Mouse (Mus musculus): ENCODE results near the gene Eif4e1b. TPM values are rescaled to one million over a fixed set of nuclear protein-coding genes. Genes with fewer than 3 reads are reported as not detected.

Gene Eif4e1b
- total RNA-seq, 2 experiments from 2014 or later, result not detected

DNA sequence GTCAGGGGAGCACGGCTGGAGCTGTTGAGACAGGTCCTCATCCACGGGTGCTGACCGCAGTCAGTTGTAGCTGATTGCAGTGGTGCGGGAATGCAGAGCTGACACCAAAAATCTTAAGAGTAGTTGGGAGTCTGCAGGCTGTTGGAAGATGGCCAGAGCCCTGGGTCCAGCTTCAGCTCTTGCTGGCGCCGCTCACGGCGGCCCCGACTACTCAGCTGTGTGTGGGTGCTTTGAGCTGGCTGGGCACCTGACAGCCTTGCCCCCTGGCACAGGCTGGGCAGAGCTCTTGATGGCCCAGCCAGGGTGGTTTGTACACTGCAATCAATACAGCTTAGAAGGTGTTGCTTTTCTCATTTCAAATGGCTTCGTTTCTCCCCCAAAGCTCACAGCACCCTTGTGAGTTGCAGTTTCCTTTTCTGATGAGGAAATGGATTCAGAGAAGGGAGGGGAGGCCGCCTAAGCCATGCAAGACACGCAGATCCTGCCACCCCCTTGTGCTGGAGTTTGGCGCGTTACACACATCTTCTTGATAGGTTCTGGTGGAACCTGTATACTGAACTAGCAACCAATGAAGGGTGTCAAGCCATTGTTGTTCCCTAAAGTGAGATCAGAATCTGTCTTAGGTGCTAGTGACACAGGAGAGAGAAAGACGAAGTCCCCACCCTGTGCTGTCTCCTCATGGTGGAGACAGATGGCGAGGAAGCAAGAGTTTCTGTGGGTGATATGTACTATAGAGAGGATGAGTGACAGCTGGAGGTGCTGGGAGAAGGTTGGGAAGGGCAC, 14.3 kb downstream of the Eif4e1b start:
- no peak for DNase-seq
- intact Hi-C loops (cut with DNase I), result loop anchor here (1.0 to 5.0 kb wide), 3 partner anchors 164 to 380 kb away; no protein-coding TSS in a partner anchor

DNA sequence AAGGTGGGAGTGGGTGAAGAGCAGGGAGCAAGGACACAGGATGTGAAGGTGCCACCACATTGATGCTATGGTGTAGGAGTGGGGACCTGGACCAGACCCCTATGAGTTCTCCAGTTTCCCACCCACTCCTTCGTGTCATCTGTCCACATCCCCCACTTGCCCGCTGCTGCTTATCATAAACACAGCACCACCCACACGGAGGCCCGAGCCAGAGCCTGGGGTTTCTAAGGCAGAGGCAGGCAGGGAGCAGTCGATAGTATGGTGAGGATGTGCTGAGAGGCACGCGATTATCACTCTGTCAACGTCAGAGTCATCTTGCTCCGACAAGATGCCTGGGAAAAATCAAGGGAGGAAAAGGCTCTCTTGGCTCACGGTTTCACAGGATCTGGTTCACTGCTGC, 14.9 kb downstream of the Eif4e1b start:
- DNase-seq, result no peak
- intact Hi-C loops (cut with DNase I), result loop anchor here (1.0 to 5.0 kb wide), 3 partner anchors 164 to 380 kb away; no protein-coding TSS in a partner anchor

DNA sequence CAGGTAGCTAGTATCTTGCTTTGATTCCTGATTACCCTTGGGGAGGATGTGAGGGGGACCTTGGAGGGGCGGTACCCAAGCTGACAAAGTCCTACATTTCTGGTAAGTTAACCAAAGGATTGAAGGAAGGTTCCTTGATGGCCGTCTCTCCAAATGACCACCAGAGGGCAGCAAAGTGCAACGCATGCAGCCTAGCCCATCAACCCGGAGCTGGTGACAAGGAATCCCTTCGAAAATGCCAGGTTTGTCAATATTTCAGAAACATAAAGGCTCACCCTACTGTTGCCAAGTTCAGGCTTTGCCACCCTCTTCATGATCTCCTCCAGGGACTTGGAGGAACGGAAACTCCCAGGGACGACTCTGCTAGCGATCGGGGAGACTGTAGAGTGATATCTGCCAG, 15.9 kb downstream of the Eif4e1b start:
- intact Hi-C loops (cut with DNase I), result loop anchor here (2.0 to 5.0 kb wide), 2 partner anchors 163 to 271 kb away; no protein-coding TSS in a partner anchor
- peak; percentile 71 to 79 for DNase-seq

DNA sequence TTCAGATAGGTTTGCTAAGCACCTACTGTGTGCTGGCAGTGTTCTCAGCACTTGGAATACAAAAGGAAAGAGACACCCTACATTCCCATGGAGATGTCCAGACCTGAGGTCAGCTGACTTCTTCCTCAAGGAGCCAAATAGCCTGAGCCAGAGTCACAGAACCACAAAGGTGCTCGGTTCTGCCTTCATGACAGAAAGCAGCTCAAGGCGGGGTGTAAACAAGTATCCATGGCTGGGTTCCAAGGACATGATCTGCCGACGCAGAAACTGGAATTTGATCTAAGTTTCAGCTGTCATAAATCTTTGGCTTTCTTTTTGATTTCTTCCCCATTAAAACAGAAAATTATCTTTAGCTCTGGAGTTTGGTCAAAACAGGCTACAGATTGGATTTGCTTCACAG, 16.4 kb downstream of the Eif4e1b start:
- no peak for DNase-seq
- intact Hi-C loops (cut with DNase I), result no loop called here

DNA sequence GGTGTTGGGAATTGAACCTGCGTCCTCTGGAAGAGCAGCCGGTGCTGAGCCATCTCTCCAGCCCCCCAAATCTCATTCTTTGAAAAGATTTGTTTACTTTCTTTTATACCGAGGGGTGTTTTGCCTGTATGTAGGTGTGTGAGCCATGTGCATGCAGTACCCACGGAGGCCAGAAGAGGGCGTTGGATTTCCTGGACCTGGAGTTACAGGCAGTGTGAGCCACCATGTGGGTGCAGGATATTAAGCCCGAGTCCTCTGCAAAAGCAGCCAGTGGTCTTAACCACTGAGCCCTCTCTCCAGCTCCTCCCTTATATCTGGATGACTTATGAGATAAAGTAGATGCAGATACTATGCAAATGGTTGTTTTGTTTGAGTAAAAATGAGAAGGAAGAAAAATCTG, 19.2 kb downstream of the Eif4e1b start:
- intact Hi-C loops (cut with DNase I), result no loop called here

DNA sequence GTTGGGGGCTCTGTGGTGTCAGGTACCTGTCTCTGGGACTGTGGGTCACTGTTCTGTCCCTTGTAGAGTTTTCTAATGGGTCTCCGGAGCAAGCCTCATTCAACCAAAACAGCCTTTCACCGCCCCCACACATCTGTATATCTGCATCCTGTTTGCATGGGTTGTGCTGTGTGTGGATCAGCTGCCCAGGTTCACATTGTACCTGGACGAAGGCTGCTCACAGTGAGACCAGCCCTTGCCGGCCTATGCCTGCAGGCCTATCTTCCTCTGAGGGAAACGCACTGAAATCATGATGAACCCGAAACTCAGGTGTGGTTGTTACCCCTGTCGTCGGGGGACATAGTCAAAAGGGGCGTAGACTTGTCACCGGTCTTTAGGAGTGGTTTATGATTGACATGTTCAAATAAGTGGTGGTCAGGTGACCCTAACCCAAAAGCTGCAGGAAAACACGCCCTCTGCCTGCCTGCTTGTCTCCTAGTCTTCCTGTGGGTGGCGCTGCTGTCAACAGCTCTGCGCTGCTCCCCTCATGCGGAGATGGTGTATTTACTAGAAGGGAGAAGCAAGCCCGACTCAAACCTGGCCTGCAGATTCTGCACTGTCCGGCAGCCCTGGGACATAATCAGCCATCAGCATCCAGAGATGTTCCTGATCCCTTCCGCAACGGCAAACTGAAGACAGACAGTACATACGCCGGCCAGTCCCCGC, 21.5 kb downstream of the Eif4e1b start:
- intact Hi-C loops (cut with DNase I), result no loop called here
- no peak for DNase-seq

More for the DNA sequence above, 19.2 kb downstream of the Eif4e1b start:
- no peak for DNase-seq

DNA sequence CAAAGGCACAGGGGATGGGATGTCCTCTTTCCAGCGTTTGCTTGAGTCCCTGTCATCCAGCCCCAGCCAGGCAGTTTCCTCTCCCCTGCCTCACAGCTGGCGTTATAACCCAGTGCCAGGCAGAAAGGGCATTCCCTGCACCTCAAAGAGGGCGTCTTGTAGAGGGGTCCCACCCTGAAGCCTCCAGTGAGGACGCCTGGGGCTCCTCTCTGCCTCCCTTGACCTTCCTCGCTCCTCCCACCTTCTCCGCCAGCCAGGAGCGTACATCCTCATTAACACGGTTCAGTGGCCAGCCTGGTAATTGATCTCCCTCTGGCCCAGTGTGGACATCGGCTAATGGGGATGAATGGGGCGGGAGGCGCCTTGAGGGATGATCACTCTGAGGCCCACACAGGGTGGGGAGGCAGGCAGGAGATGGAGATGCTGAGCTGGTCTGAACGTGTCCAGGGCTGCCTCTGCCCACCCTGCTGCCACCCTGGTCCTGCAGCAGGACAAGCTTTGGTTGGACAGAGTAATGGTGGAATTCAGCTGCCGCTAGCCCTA, 22.7 kb downstream of the Eif4e1b start:
- DNase-seq, result no peak

DNA sequence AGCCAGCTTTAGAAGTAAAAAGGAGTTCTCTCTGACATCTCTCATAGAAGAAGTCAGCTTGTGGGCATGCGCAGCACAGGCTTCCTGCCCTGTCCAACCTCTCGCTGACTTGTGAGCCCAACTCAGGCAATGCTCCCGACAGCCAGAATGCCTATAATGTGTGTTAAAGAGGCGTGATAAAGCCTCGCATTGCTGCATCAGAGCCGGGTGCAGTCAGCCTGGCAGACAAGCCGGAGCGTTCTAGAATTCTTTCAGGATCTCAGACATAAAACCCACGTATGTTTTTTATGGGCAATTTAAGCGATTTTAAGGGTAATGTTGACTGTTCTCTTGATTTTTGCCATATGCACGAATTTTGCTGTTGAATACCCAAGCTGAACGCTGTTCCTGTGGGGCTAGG, 24.3 kb downstream of the Eif4e1b start:
- intact Hi-C loops (cut with DNase I), result no loop called here

More for the DNA sequence above, 22.7 kb downstream of the Eif4e1b start:
- intact Hi-C loops (cut with DNase I), result no loop called here

DNA sequence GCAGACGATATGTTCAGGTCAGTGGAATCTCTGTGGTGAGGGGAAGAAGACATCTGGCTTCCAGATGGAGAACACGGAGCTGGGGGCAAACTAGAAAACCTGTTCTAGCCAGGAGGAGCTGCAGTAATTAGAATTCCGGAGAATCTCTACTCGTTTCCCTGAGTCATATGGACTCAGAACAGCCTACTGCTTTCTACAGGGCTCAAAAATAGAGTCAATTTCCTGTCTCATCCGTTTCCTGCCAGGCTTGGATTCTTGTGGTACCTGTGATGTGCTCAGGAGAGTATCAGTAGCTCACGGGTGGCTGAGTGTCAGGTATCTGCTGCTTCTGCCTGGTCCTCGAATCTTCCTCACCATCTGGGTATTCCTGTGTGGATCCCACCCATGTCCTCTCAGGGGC, 27.7 kb downstream of the Eif4e1b start:
- intact Hi-C loops (cut with DNase I), result no loop called here
- DNase-seq, result no peak

More for the DNA sequence above, 24.3 kb downstream of the Eif4e1b start:
- DNase-seq, result no peak

DNA sequence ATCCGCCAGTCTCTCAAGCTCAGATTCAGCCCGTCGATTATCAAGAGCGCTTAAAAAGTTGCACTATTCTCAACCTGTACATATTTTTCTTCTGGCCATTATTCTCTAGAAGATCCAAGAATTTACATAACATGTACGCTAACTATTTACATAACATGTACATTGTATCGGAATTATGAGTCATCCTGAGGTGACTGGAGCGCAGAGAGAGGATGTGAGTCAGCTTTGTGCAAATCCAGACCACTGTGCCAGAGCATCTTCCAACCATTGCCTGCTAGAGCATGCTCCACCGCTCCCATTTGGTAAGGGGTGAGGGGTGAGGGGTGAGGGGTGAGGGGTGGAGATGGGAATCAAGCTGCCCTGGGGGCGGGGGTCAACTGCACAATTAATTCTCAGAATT, 29.6 kb downstream of the Eif4e1b start:
- no peak for DNase-seq
- intact Hi-C loops (cut with DNase I), result no loop called here

DNA sequence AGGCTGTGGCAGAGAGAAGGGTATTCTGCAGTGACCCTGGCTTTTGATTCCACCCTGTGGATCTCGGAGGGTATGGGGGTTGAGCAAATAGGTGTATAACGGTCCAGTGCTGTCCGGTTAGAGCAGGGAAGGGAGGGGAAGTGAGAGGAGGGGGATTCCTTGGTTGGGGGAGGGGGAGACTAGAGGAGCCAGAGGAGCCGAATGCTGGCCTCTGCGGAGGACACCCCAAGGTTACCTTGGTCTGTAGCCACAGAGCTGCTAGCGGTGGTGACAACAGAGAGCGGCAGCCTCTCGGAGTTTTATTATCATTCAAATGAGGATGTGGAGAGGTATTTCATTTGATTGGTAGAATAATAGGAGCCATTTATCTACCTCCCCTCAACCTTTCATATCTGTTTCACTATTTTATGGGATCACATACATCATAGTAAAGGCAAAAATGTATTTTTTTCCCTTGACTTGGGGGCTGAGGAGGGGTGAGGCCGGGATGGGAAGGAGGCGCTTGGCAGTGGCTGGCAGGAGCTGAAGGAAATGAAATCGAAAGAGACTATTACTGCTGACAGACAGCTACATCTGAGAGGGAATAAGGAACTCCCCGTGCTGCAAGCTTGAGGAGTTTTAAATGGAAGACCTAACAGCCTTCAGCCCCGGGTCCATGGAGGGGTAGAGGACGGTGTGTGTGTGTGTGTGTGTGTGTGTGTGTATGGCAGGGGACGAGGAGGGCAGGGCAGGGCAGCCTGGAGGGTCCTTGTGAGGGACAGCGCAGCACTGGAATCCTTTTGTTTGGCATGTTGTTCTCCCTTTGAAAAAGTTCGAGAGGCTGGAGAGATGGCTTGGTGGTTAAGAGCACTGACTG, 34.8 kb downstream of the Eif4e1b start:
- no peak for DNase-seq
- intact Hi-C loops (cut with DNase I), result no loop called here

DNA sequence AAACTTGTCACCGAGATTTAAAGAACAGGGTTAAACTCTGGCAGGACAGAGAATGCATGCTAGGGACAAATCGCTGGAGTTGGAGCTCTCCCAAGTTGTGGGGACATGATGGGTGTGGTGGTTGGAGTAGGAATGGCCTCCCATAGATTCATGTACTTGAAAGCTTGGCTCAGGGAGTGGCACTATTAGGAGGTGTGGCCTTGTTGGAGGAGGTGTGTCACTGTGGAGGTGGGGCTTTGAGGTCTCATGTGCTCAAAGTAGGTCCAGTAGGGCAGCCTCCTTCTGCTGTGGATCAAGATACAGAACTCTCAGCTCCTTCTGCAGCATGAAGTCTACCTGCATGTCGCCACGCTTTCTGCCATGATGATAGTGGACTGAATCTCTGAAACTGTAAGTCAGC, 37.3 kb downstream of the Eif4e1b start:
- DNase-seq, result no peak
- intact Hi-C loops (cut with DNase I), result no loop called here

DNA sequence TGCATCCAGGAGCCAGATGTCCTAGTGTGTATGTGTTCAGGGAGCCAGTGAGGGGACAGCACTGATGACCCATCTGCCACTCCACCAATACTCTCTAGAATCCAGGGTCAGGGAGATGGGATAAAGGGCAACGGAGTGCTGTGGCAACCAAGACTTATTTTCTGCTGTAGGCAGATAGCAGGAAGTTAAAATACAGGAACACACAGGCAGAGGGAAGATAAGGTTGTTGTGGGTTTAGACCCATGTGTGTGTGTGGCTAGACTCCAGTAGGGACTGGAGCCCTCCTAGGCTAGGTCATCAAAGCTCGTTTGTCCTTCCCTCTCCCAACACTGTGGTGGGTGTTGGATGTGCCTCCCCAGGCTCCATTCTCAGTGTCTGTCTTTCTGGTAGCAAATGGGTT, 38.1 kb downstream of the Eif4e1b start:
- intact Hi-C loops (cut with DNase I), result no loop called here
- DNase-seq, result no peak

DNA sequence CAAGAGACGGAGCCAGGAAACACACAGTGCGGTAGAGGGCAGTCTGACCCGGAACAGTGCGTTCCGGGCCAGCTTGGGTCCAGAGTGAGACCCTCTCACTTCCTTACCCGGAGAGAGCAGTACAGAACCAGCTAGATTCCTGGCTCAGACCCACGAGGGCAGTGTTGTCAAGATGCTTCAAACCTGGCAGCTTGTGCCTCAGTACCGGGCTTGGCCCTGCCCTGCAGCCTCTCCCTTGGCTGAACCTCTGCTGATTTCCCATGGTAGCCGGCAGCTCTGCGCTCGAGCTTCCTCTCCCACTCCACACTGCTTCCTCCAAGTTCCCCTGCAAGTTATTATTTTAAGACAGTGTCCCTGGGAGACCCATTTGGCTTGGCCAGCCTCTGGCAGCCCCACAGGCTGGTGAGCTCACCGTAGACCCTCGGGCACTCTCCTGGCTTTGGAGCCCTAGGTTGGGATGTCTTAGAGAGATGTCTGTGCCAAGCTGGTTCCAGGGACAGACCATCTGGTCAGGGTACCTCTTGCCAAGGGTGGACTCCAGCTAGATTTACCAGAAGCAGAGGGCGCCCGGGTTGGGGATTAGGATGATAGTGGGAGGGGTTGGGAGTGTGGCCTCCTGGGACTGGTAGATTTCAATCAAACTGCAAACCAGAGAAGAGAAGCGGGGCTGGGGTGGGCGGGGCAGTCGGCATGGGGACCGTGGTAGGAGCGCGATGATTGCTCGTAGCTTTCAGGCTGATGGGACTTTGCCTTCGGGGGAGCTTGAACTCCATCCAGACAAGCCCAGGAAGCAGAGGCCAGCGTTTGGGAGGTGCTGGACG, 40.5 kb downstream of the Eif4e1b start:
- intact Hi-C loops (cut with DNase I), result no loop called here
- DNase-seq, result peak; percentile 12 to 13

DNA sequence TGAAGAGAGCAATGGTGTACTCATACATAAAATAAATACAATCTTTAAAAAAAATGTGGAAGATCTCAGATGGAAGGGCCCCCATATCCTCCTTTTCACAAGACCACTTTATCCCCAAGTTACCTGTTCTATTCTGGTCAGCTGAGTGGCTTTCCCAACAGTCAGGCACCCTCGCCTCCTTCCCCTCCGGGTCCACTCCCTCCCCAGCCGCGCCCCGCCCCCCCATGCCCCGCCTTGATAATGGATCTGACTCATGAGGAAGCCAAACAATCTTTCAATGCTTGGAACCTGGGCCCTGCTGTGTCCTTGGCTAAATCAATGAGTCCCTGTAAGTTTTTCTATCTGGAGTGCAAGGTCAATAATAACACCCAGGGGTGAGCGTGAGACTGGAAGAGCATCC, 44.2 kb downstream of the Eif4e1b start:
- no peak for DNase-seq
- intact Hi-C loops (cut with DNase I), result no loop called here

DNA sequence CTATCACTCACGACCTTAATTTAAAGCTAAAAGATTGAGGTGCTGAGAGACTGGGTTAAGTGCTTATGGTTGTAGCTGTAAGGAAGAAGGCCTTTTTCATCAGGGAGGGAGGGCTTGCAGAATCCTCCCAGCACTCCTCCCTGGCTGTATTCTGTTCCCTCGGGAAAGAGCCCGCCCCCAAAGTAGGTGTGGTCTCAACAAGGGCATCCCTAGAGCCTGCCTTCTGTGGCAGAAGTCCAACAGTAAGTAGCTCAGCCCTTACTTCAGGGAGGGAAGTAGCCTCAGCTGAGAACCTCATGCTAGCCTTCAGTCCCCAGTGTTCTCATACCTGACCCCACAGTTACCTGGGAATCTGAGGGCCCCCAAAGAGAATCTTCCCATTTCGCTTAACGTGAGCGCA, 44.7 kb downstream of the Eif4e1b start:
- intact Hi-C loops (cut with DNase I), result no loop called here
- DNase-seq, result peak in 1 of 2 experiments; percentile 9

DNA sequence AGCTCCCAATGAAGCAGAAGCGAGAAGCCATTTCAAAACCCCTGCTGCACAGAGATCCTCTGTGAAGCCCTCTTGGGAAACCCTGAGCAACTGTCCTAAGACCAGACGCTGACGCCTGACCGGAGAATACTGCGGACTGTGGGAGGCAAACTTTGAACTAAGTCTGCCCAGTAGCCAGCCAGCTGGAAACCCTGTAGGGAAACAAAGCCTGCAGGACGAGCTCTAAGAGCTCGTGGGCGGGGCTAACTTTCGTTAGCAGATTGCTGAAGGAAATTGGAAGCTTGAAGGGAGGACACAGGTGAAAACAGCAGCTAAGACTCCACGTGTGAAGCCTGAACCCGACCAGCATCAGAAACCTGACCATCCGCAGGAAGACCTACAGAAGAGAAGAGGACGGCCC, 45.7 kb downstream of the Eif4e1b start:
- intact Hi-C loops (cut with DNase I), result no loop called here
- no peak for DNase-seq

DNA sequence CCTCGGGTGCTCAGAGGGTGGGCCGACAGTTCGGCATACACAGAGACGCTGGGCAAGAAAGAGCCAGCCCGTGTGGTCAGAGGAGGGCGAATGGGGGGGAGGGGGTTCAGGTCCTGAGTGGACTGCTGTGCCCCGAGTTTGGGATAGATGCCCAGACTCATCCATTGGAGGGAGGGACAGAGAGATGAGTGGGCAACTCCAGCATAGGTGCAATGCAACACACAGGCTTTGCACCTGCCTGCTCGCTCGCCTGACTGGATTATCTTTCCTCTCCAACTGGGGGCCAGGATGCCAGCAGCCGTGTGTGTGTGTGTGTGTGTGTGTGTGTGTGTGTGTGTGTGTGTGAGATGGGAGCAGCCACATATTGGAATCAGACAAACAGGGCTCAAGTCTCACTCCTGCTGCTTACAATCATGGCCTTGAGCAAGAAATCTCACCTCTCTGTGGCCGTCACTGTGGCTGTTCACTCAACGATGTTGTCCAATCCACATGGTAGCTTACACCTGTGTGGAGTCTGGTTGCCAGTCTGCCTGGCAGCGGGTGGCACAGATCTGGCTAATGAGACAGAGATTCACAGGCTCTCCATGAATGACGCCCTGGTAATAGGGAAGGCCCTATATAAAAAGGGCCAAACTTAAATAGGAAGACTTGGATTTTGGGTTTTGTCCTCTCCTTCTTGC, 52.7 kb downstream of the Eif4e1b start:
- intact Hi-C loops (cut with DNase I), result no loop called here
- no peak for DNase-seq

DNA sequence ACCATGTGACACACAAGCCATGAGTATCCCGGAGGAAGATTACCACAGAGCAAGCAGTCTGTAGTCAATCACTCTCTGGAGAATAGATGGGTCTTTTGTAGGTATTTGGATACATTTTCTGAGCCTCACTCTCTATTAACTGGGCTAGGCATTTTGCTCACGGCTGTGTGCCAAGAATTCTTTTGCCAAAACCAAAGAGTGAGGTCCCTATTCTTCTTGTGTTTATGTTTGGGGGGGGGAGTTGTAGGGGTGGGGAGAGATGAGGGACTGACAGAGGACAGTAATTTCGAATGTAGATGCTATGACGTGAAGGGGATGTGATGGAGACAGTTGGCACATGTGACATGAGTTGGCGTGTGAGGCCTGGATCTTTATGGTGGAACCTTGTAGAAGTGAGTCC, 53.3 kb downstream of the Eif4e1b start:
- intact Hi-C loops (cut with DNase I), result no loop called here
- DNase-seq, result no peak
